Mouse (Mus musculus) kidney, postnatal 14 days (tissue): Measurements from ENCODE around the gene Mapk9.
A peak's percentile ranks its signal among the peaks of the same experiment; 100 is the strongest.
"Not testable (repeated sequence)": the region's sequence is repeated elsewhere in the genome, so short reads cannot be mapped to it uniquely, and the experiment has no call there.

Source experiments
- DNase-seq: peaks from one replicate; pipeline ENCODE4 v3.0.0; 2022; ENCODE audit warnings: mixed read lengths

Mapk9 gene

DNA sequence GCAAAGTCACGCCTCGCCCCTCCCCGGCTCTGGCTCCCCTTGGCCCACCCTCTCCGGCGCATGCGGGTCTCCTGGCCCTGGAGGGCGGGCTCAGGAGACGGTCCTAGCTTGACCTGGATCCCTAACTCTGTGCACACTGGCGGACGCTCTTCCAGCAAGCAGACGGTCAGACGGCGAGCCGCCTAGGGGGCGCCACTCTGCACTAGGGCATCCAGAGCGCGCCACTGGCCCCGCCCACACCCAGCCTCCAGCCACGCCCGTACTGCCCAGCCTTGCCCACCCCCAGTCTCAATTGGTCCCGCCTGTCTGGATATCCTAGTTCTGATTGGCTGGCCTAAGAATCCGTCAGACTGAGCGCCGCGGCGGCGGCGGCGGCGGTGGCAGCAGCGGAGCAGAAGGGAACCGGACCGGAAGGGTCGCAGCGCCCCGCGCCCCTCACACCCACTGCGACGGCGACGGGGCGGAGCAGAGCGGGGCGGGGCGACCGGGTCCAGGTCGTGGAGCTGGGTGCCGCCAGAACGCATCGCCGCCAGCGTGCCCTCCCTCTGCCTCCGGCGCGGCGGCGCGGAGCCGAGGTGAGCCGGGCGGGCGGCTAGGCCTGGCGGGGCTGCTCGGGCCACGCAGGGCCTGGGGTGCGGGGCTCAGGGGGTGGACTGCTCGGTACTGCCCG lies at the start of gene Mapk9:
TSS of gene Mapk9 (plus strand) at position 351 of the 670 bp plus-strand sequence.
- DNase-seq, result peak; percentile 99

GRCm38 (mm10) chr11:49798931-49799330 lies 47.6 kb upstream of the Mapk9 start:
- no peak for DNase-seq

DNA sequence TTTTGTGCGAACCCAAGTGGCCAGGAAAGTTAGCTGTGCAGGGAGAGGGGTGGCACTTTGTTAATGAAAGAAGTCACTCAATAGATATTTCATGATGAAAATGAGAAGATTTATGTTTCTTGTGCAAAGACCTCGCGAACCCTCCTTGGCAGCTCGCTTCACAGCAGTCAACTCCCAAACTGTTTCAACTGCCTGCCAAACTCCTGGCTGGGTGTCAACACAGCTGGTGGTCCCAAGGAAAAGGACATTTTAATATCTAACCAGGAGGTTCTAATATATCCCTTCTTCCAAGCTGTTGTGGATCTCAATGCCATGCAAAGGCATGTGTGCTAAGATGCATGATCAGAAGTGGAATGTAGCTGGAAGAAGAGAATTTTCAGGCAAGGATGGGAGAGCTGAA lies 45.0 kb upstream of the Mapk9 start:
- peak; percentile 12 for DNase-seq

- no peak for DNase-seq
Measured at GRCm38 (mm10) chr11:49803801-49804200, 42.8 kb upstream of the Mapk9 start.

DNA sequence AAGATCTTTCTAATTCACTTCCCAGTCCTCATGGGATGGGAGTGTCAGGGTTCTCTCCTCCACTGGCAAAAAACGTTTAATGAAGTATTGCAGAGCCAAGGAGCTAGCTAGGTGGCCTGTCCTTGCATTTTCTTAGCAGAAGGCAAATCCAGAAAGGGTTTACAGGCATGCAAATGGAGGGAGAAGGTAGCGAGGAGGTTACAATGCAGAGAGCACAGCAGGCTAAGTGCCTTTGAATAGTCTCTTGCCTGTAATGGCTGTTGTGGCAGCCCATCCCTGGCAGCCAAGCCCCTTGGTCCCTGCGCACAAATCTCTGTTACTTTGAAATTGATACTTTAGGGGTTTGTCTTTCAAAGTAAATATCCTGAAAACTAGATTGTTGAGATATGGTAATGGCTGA lies 40.3 kb upstream of the Mapk9 start:
- DNase-seq, result no peak

GRCm38 (mm10) chr11:49808946-49809345 lies 37.6 kb upstream of the Mapk9 start:
- DNase-seq, result no peak

DNA sequence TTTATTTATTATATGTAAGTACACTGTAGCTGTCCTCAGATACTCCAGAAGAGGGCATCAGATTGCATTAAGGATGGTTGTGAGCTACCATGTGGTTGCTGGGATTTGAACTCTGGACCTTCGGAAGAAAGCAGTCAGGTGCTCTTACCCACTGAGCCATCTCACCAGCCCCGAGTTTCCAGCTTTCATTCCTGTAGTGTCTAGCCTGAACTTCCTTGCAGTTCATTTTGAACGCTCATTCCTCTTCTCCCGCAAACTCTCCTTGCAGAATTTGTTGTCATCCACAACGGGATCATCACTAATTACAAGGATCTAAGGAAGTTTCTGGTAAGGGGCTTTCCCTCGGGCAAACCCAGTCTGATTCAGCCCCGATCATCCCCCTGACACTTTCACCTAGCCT lies 35.9 kb upstream of the Mapk9 start:
- DNase-seq, result not testable (repeated sequence)

DNA sequence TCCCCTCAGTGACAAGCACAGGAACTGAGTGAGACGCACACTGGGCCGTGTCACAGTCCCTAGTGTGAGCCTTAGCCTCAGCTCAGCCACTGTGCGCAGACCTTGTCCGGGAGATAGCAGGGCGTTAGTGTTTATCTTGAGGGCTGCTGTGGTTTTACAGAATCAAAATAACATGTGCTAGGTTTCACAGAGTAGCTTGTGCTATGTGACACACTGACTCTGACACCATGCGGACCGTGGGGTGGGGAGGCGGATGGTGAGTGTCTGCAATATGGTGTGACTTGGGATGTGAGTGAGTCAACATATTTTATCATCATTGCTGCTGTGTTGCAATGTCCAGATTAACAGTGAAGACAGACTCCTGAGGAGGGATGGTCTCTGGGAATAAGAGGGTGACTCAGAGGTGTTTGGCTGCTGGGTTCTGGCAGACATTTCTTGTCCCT lies 35.4 kb upstream of the Mapk9 start:
- DNase-seq, result no peak

DNA sequence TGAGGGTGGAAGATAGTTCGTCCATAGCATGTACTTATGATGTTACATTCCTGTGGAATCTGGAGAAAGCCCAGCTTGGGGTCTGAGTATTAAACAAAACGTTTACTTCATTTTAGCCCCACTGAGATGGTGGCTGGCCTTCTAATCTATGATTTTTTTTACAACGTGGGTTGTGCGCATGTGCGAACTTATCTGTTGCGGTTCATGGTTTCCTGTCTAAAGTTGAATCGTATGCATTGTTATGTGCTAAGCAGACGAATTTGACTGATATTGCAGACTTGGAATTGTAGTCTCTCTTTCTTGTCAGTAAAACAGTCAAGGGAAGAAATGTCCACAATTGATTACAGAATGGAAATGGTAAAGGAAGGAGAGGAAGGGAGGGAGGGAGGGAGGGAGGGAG lies 34.7 kb upstream of the Mapk9 start:
- no peak for DNase-seq

DNA sequence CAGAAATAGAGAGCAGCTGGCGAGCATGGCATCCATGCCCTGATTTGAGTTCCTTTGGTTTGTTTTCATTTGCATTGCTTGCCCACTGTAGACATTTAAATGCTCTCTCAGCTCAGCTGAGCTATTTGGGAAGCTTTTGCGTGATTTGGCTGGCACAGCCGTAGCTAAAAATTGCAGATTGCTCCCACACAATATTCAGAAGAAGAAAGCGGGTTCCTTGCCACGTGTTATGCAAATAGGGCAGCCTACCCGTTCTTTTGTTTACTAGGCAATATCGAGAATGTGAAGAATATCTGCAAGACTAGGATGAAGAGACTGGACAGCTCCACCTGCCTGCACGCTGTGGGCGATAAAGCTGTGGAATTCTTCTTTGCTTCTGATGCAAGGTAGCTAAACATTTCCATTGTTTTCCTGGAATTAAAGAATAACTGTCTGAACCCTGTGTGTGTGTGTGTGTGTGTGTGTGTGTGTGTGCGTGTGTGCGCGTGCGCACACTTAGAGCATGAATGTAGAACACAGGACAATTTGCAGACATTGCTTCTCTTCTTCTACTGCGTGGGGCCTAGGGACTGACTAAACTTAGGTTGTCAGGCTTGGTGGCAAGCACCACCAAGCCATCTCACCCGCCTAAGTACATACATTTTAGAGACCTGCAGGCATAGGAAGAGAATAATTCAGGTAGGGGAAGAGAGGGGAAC lies 27.5 kb upstream of the Mapk9 start:
- no peak for DNase-seq

DNA sequence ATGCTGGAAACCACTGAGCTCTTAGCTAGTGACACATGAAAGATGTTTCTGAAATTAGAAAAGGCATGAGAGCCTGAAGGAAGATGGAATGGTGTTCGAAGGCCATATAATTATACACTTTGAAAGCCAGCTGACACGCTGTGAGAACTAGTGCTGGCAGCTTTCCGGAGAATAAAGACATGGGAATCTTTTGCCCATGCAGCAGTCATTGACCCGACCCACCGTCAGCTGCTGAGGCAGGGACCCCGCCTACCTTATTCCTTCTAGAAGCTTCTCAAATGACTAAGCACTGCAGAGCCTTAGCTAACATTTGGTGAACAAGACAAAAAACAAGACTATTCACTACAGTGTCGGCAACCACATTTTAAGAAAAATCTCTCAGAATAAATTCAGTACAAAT lies 26.9 kb upstream of the Mapk9 start:
- no peak for DNase-seq

GRCm38 (mm10) chr11:49820928-49821327 lies 25.6 kb upstream of the Mapk9 start:
- DNase-seq, result no peak

- no peak for DNase-seq
Measured at GRCm38 (mm10) chr11:49821546-49821945, 25.0 kb upstream of the Mapk9 start.

GRCm38 (mm10) chr11:49822337-49822736 lies 24.2 kb upstream of the Mapk9 start:
- DNase-seq, result no peak

- peak; percentile 58 for DNase-seq
Measured at GRCm38 (mm10) chr11:49824896-49825295, 21.7 kb upstream of the Mapk9 start.

DNA sequence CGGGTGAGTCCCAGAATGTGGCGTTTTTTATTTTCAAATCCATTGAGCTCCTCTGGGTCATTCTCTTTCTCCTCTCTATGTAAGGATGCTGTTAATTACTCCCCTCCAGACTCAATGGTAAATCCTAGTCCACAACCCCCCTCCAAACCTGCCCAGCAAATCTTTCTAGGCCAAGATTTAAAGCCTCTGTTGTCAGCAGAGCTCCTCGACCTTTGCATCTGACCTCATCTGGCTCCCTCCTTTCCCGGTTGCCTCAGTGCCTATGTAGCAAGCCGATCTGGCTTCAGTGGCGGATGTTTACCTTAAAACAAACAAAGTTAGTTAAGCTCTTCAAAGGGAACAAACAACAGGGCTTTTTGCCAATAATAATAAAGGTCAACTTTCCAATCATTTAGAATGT lies 19.3 kb upstream of the Mapk9 start:
- DNase-seq, result no peak

GRCm38 (mm10) chr11:49829176-49829745 lies 17.3 kb upstream of the Mapk9 start:
- DNase-seq, result no peak

- no peak for DNase-seq
Measured at GRCm38 (mm10) chr11:49831980-49832379, 14.6 kb upstream of the Mapk9 start.

GRCm38 (mm10) chr11:49832962-49833361 lies 13.6 kb upstream of the Mapk9 start:
- DNase-seq, result no peak

- no peak for DNase-seq
Measured at GRCm38 (mm10) chr11:49834248-49834647, 12.3 kb upstream of the Mapk9 start.

GRCm38 (mm10) chr11:49835257-49835956 lies 11.1 kb upstream of the Mapk9 start:
- no peak for DNase-seq

DNA sequence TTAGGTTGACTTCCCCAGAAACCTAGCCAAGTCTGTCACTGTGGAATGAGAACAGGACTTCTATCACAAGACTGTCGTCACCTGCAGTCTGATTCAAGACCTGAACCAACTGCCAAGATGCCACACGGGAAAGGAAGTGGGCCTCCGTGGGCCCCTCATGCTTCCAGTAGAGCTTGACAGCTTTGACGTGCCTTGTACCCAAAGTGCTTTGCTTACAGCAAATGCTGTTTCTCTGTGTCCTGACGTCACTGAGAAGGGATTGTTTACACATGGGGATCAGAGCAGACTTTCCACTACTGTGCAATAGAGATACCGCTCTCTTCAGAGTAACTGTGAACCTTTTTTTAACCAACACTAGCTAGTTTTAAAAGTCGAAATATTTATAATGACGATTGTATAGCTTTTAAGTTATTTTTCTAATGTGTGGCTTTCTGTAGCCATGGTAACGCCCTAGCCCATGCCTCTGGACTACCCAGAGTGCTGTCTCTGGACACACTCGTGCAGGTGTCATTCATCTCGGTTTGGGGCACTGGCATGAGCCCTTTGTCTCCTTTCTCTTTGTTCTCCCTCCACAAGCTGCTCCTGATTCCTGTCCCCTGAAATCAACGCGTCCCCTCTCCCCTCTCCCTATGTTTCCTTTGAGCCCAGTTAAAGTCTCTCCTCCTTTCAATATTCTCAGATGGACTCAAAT lies 8.7 kb upstream of the Mapk9 start:
- DNase-seq, result no peak

DNA sequence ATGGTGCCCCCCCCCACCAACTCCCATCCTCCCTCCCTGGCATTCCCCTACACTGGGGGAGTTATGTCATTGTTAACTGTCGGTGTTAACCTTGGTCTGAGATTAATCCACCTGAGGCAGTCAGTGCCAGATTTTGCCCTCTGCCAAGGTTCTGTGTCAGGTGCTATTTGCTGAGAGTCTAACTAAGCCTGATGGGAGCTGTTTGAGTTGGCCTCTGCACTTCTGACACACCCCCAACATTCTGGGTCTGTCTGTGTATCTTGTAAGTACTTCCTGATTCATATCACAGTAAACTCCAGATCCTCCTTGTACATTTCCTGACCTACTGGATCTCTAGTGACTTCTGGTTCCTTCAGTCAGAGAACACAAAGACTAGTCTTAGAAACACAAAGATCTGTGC lies 5.9 kb upstream of the Mapk9 start:
- DNase-seq, result peak; percentile 57
